Mouse (Mus musculus): ENCODE data around the gene Tbc1d17. TPM values are rescaled to one million over a fixed set of nuclear protein-coding genes. Genes with fewer than 3 reads are reported as not detected.

The Tbc1d17 gene
- polyA plus RNA-seq, 1 experiment from 2014 or later, result 84.0 TPM

- H3K4me1 ChIP-seq (ENCODE audit: insufficient read depth, low read depth, low read length), result peaks cover 14% of the 10 kb centered on the region; the same call in 1 of the 2 replicates
- peak overlapping the region; percentile 41 for H3K9ac ChIP-seq (replicated peaks; ENCODE audit: low read depth)
- H3K36me3 ChIP-seq (ENCODE audit: insufficient read depth, low read length), result peaks cover 34% of the 10 kb centered on the region
- DNase-seq (ENCODE audit: low spot score) (no peak), ATAC-seq (no peak)
- TF ChIP-seq CTCF (IDR thresholded peaks at IDR 0.05), result no peak
- WGBS, result 67% methylated on average over 5 of the region's 5 CpGs
- peak overlapping the region; percentile 82 for H3K4me3 ChIP-seq (ENCODE audit: low read depth, low read length)
- H3K27ac ChIP-seq (ENCODE audit: low read length), result 0 out of 2 replicates have a peak overlapping the region, but pooled peaks have one; percentile 91
- H3K9me3 ChIP-seq (ENCODE audit: low read length), result no peaks in the 10 kb centered on the region
- H3K4me2 ChIP-seq (replicated peaks; ENCODE audit: low read depth, low read length), result peak overlapping the region; percentile 60
- no peaks in the 10 kb centered on the region for H3K27me3 ChIP-seq (replicated peaks; ENCODE audit: insufficient read depth, low read length)
Observed at GRCm38 (mm10) chr7:44847772-44848171, 1.1 kb downstream of the Tbc1d17 start.

GRCm38 (mm10) chr7:44846804-44847203 is 2.1 kb downstream of the Tbc1d17 start:
- H3K4me3 ChIP-seq (ENCODE audit: low read depth, low read length), result no peak overlapping the region
- no peaks in the 10 kb centered on the region for H3K9me3 ChIP-seq (ENCODE audit: low read length)
- DNase-seq (ENCODE audit: low spot score), result no peak
- H3K4me1 ChIP-seq (ENCODE audit: insufficient read depth, low read depth, low read length), result peaks cover 14% of the 10 kb centered on the region; the same call in 1 of the 2 replicates
- ATAC-seq, result no peak
- TF ChIP-seq CTCF (IDR thresholded peaks at IDR 0.05), result no peak
- TF ChIP-seq EP300 (IDR thresholded peaks at IDR 0.05), result no peak
- 90% methylated on average over 7 of the region's 7 CpGs for WGBS
- no peak overlapping the region for H3K4me2 ChIP-seq (replicated peaks; ENCODE audit: low read depth, low read length)
- H3K27ac ChIP-seq (ENCODE audit: low read length), result no peak overlapping the region
- H3K27me3 ChIP-seq (replicated peaks; ENCODE audit: insufficient read depth, low read length), result no peaks in the 10 kb centered on the region
- no peak overlapping the region for H3K9ac ChIP-seq (replicated peaks; ENCODE audit: low read depth)
- H3K36me3 ChIP-seq (ENCODE audit: insufficient read depth, low read length), result peaks cover 44% of the 10 kb centered on the region

DNA sequence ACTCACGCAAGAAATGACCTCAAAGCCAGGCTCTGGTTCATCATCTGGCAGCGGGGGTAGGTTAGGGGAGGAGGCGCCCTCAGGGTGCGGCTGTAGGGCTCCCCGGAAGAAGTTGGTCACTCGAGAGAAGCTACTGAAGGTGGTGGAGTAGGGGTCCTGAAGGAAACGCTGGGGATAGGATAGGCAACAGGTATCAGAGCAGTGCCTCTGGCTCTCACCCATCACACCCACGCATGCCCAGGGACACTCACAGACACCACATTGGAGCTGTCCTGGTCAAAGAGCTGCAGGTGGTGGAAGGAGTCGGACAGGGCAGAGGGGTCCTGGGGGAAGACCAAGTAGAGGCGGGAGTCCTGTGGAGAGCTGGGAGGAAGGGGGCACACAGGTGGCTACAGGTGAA is 3.9 kb downstream of the Tbc1d17 start:
- Histone ChIP-seq H3K4me3 (ENCODE audit: low read depth, low read length) (no peak overlapping the region), H3K36me3 (ENCODE audit: insufficient read depth, low read length) (peaks cover 49% of the 10 kb centered on the region), H3K9me3 (ENCODE audit: low read length) (no peaks in the 10 kb centered on the region), H3K9ac (replicated peaks; ENCODE audit: low read depth) (no peak overlapping the region), H3K4me1 (ENCODE audit: insufficient read depth, low read depth, low read length) (peaks cover 12% of the 10 kb centered on the region; the same call in 1 of the 2 replicates), H3K4me2 (replicated peaks; ENCODE audit: low read depth, low read length) (no peak overlapping the region), H3K27ac (ENCODE audit: low read length) (no peak overlapping the region), H3K27me3 (replicated peaks; ENCODE audit: insufficient read depth, low read length) (0 out of 2 replicates have a peak, but pooled peaks cover 3% of the 10 kb centered on the region)
- 96% methylated on average over 10 of the region's 10 CpGs for WGBS
- no peak for TF ChIP-seq CTCF (IDR thresholded peaks at IDR 0.05)
- no peak for TF ChIP-seq EP300 (IDR thresholded peaks at IDR 0.05)
- DNase-seq (ENCODE audit: low spot score) (no peak), ATAC-seq (no peak)

- no peak for ATAC-seq
- Histone ChIP-seq H3K4me3 (ENCODE audit: low read depth, low read length) (no peak overlapping the region), H3K36me3 (ENCODE audit: insufficient read depth, low read length) (peaks cover 49% of the 10 kb centered on the region), H3K27me3 (replicated peaks; ENCODE audit: insufficient read depth, low read length) (0 out of 2 replicates have a peak, but pooled peaks cover 3% of the 10 kb centered on the region), H3K9ac (replicated peaks; ENCODE audit: low read depth) (no peak overlapping the region), H3K27ac (ENCODE audit: low read length) (no peak overlapping the region), H3K4me1 (ENCODE audit: insufficient read depth, low read depth, low read length) (peaks cover 11% of the 10 kb centered on the region; the same call in 1 of the 2 replicates), H3K4me2 (replicated peaks; ENCODE audit: low read depth, low read length) (no peak overlapping the region), H3K9me3 (ENCODE audit: low read length) (no peaks in the 10 kb centered on the region)
- 84% methylated on average over 8 of the region's 8 CpGs for WGBS
- TF ChIP-seq EP300 (IDR thresholded peaks at IDR 0.05), result no peak
- TF ChIP-seq CTCF (IDR thresholded peaks at IDR 0.05), result no peak
- no peak for DNase-seq (ENCODE audit: low spot score)
Observed at GRCm38 (mm10) chr7:44841825-44842463, 6.9 kb downstream of the Tbc1d17 start.

- no peak for DNase-seq (ENCODE audit: low spot score)
- no peak overlapping the region for H3K9ac ChIP-seq (replicated peaks; ENCODE audit: low read depth)
- no peaks in the 10 kb centered on the region for H3K9me3 ChIP-seq (ENCODE audit: low read length)
- H3K27ac ChIP-seq (ENCODE audit: low read length), result no peak overlapping the region
- H3K4me3 ChIP-seq (ENCODE audit: low read depth, low read length), result no peak overlapping the region
- peaks cover 36% of the 10 kb centered on the region for H3K36me3 ChIP-seq (ENCODE audit: insufficient read depth, low read length)
- WGBS, result 60% methylated on average over 14 of the region's 14 CpGs
- peaks cover 15% of the 10 kb centered on the region; the same call in 1 of the 2 replicates for H3K4me1 ChIP-seq (ENCODE audit: insufficient read depth, low read depth, low read length)
- TF ChIP-seq EP300 (IDR thresholded peaks at IDR 0.05) (no peak), CTCF (IDR thresholded peaks at IDR 0.05) (no peak)
- no peak for ATAC-seq
- H3K27me3 ChIP-seq (replicated peaks; ENCODE audit: insufficient read depth, low read length), result 0 out of 2 replicates have a peak, but pooled peaks cover 3% of the 10 kb centered on the region
- no peak overlapping the region; the same call in 1 of the 2 replicates for H3K4me2 ChIP-seq (replicated peaks; ENCODE audit: low read depth, low read length)
Observed at GRCm38 (mm10) chr7:44840426-44840825, 8.5 kb downstream of the Tbc1d17 start.

DNA sequence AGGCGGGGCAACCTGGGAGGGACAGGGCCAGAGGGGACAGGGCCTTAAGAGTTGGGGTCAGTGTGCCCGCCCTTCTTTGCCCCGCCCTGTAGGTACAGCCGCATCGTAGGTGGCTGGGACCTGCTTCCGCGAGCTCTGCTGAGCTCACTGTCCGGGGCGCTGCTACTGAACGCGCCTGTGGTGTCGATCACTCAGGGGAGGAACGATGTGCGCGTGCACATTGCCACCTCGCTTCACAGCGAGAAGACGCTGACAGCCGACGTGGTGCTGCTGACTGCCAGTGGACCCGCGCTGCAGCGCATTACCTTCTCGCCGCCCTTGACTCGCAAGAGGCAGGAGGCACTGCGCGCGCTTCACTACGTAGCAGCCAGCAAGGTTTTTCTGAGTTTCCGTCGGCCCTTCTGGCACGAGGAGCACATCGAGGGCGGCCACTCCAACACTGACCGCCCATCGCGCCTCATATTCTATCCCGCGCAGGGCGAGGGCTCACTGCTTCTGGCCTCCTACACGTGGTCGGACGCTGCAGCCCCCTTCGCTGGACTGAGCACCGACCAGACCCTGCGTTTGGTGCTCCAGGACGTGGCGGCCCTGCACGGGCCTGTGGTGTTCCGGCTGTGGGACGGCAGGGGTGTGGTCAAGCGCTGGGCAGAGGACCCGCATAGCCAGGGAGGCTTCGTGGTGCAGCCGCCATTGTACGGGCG is 9.2 kb downstream of the Tbc1d17 start:
- H3K9me3 ChIP-seq (ENCODE audit: low read length), result no peaks in the 10 kb centered on the region
- peak; percentile 41 for DNase-seq (ENCODE audit: low spot score)
- peak; percentile 46 for ATAC-seq
- H3K4me1 ChIP-seq (ENCODE audit: insufficient read depth, low read depth, low read length), result peaks cover 15% of the 10 kb centered on the region; the same call in 1 of the 2 replicates
- peak overlapping the region; percentile 9; the same call in 1 of the 2 replicates for H3K9ac ChIP-seq (replicated peaks; ENCODE audit: low read depth)
- peak overlapping the region; percentile 58 for H3K4me2 ChIP-seq (replicated peaks; ENCODE audit: low read depth, low read length)
- 3% methylated on average over 46 of the region's 58 CpGs for WGBS
- H3K4me3 ChIP-seq (ENCODE audit: low read depth, low read length), result peak overlapping the region; percentile 16; the same call in 1 of the 2 replicates
- 0 out of 2 replicates have a peak, but pooled peaks cover 3% of the 10 kb centered on the region for H3K27me3 ChIP-seq (replicated peaks; ENCODE audit: insufficient read depth, low read length)
- TF ChIP-seq EP300 (IDR thresholded peaks at IDR 0.05), result no peak
- no peak for TF ChIP-seq CTCF (IDR thresholded peaks at IDR 0.05)
- peaks cover 28% of the 10 kb centered on the region; the same call in 1 of the 2 replicates for H3K36me3 ChIP-seq (ENCODE audit: insufficient read depth, low read length)
- no peak overlapping the region for H3K27ac ChIP-seq (ENCODE audit: low read length)

Measured in lung, postnatal 0 days (tissue).